ENCODE assay signal across 8 mouse cellular contexts in genomic region chr4:100407261-100407874, GRCm38 (mm10).
DNase-seq lines count a peak whose midpoint lies in the region; ATAC-seq lines count a peak whose summit lies in the region.

No protein-coding gene starts in this region.

- H3K27ac ChIP-seq in kidney, embryonic 15.5 days = peak overlapping the region; percentile 41; the same call in 1 of the 2 replicates
- H3K27ac ChIP-seq in limb, embryonic 13.5 days = no peak overlapping the region

- peaks cover 18% of the 10 kb centered on the region for H3K4me1 ChIP-seq in kidney, embryonic 15.5 days
- peaks cover 30% of the 10 kb centered on the region for H3K4me1 ChIP-seq in limb, embryonic 13.5 days

- H3K4me2 ChIP-seq in kidney, embryonic 15.5 days = no peak overlapping the region
- no peak overlapping the region for H3K4me2 ChIP-seq in limb, embryonic 13.5 days (replicated peaks)

- no peaks in the 10 kb centered on the region for H3K9me3 ChIP-seq in kidney, embryonic 15.5 days (replicated peaks)
- H3K9me3 ChIP-seq in limb, embryonic 13.5 days = no peaks in the 10 kb centered on the region

- H3K27me3 ChIP-seq in kidney, embryonic 15.5 days = no peaks in the 10 kb centered on the region
- peaks cover 34% of the 10 kb centered on the region for H3K27me3 ChIP-seq in limb, embryonic 13.5 days

- peak; percentile 87 for ATAC-seq in common myeloid progenitor, adult 5-6 weeks (replicated peaks; ENCODE audit: low read depth, poor library complexity, severe bottlenecking)
- ATAC-seq in kidney, embryonic 15.5 days (replicated peaks; ENCODE audit: low FRiP score) = no peak
- ATAC-seq in limb, embryonic 13.5 days (ENCODE audit: low FRiP score, low read depth) = 0 out of 2 replicates have a peak, but pooled peaks have one; percentile 26

- WGBS in kidney, embryonic 15.5 days = 21% methylated on average over 9 of the region's 9 CpGs
- WGBS in limb, embryonic 13.5 days = 40% methylated on average over 9 of the region's 9 CpGs

- peak; percentile 34 to 37 for DNase-seq in B cell, adult 2 months
- peak; percentile 87 for DNase-seq in adipocyte (ENCODE audit: low spot score)
- peak; percentile 72 to 79 for DNase-seq in gastrocnemius, postnatal 36 days
- DNase-seq in retina, postnatal 1 day = peak; percentile 95
- DNase-seq in urinary bladder, postnatal 36 days (ENCODE audit: low spot score in 2 of 2) = peak; percentile 53 to 76

- intact Hi-C loops in gastrocnemius, postnatal 36 days (cut with DNase I) = loop anchor here (2.0 to 5.0 kb wide), 3 partner anchors 195 to 400 kb away; partner anchors contain the start of gene Ror1

- no peak overlapping the region for H3K4me3 ChIP-seq in kidney, embryonic 15.5 days (replicated peaks)
- no peak overlapping the region for H3K4me3 ChIP-seq in limb, embryonic 13.5 days

- H3K9ac ChIP-seq in kidney, embryonic 15.5 days = no peak overlapping the region
- H3K9ac ChIP-seq in limb, embryonic 13.5 days = no peak overlapping the region

- peaks cover 8% of the 10 kb centered on the region; the same call in 1 of the 2 replicates for H3K36me3 ChIP-seq in kidney, embryonic 15.5 days
- H3K36me3 ChIP-seq in limb, embryonic 13.5 days = peaks cover 6% of the 10 kb centered on the region; the same call in 1 of the 2 replicates

Comparison
In these comparisons a context has a peak if more than half of its experiments do, and no peak if none do; other contexts are left out.
1. DNase-seq: peak in every context shown above with its lines; median percentile 95 in retina, postnatal 1 day; 87 in adipocyte; 76 in gastrocnemius, postnatal 36 days; 64 in urinary bladder, postnatal 36 days; 36 in B cell, adult 2 months.